Mouse (Mus musculus) urinary bladder, postnatal 25 days (tissue): ENCODE measurements around the gene Krtap10-10.

ENCODE experiments used
- DNase-seq: peaks from one replicate; pipeline ENCODE4 v3.0.0; 2022; ENCODE audit warnings: low spot score

Krtap10-10 gene

DNA sequence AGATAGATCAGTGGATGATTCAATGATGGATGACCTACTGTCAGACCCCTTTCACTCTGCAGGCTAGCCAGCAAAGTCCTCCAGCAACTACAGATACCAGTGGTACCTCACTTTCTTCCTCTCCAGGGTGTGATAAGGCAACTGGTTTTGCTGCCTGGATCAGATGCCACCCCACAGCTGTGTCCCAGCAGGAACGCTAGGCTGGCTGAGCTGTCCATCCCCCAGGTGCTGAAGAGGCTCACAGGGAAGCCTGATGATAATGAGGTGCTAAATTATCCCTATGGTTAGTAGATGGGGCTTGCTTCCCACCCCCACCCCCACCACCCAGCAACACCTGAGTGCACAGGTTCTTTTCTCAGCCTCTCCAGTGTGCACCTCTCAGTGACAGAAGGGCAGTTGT is 31.8 kb downstream of the Krtap10-10 start:
- no peak for DNase-seq

DNA sequence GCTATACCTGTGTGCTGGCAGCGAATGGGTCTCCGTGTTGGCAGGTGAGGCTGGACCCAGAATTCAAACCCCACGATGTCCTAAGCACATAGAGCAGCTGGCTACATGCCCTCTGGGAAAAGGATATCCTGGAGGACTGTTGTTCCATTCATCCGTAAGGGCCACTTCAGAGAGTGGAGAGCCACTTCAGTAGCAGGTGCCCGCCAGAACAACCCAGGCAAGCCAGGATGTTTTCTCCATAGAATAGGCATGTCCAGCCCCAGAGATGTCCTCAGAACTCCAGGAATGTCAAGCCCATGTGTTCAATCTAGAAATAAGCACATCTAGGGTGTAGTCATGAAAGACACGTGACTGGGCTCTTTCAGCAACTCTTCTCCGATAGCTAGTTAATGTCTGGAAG is 33.9 kb downstream of the Krtap10-10 start:
- no peak for DNase-seq

DNA sequence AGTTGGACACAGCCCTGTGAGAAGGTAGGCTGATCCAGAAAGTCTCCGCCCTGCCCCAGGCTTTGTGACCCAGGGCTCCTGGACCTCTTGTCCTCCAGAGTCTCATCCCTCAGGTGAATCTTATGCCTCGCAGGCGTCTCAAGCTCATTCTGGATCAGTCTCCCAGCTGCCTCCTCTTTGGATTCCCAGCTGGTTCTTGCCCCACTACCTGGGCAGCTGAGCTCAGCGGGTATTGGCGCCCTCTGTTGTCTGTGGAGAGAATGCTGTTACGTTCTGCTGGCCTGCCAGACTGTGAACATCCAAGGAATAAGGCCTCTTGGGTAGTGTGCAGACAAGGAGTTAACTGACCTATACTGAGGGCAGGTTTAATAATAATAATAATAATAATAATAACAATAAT is 43.2 kb downstream of the Krtap10-10 start:
- peak; percentile 42 for DNase-seq

DNA sequence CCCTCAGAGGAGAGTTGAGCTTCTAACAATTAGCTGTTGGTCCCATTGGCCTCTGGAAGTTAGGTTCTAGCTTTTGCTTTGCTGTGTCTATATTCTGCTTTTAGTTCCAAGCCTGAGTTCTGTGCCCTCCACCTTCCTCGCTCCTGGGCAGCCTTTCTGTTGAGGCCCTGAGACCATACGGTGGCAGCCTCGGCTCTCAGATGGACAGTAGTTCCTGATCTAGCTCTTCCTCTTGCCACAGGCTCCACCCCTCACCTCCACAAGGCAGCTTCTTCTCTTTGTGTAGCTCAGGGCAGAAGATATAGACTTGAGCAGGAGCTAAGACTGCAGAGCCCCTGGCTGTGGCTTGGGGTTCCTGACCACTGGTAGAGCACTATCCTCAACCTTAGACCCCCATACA is 44.6 kb downstream of the Krtap10-10 start:
- DNase-seq: no peak

DNA sequence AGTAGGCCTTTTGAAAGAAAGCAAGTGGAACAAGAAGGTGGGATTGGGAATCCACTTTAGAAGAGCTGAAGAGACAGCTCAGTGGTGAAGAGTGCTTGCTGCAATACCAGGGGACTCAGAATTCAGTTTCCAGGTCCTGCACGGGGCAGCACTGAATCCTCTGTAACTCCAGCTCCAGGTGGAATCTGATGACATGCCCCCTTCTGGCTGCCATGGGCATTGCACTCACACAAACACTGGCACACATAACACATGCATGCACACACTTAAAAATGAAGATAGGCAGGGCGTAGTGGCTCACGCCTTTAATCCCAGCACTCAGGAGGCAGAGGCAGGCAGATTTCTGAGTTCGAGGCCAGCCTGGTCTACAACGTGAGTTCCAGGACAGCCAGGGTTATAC is 46.8 kb downstream of the Krtap10-10 start:
- DNase-seq: no peak

DNA sequence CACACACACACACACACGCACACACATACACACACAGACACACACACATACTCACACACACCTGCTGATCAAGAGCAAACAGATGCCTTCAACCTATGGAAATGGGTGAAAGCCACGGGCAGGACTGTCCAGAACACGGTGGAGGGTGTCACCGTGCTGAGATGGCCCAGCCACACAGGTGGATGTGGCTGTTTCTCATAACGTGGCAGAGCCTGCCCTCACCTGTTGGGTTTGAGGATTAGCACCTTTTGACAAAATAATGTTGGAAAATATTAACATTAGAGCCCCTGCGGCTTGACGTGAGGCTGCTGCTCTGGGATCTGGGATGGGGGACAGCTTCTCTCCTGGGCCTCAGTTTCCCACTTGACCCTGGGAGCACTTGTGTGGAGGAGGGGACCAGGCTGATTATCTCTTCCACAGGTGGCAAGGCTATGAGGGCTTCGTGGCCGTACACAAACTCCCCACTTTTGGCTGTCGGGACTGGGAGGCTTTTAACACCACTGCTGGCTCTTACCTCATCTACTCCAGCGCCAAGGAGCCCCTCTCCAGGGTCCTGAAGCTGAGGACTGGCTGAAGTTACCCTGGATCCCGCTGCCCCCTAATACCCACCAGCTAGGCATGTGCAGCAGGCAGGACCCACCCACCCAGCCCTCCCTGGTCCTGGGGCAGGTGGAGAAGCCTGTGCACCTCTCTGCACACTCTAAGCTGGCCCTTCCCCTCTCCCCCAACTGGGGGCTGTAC is 50.4 kb downstream of the Krtap10-10 start:
- DNase-seq: no peak
